Mouse (Mus musculus): ENCODE data around the gene Olfr1293-ps. TPM values are rescaled to one million over a fixed set of nuclear protein-coding genes. Genes with fewer than 3 reads are reported as not detected.

Olfr1293-ps gene
- not detected in 2 replicates for total RNA-seq (2017)

GRCm38 (mm10) chr2:111524903-111525302 lies at the start of gene Olfr1293-ps:
TSS of gene Olfr1293-ps (plus strand) at chr2:111525203.
- ATAC-seq (ENCODE audit: extremely low read depth, insufficient number of reproducible peaks, low FRiP score, poor library complexity, severe bottlenecking): no peak

GRCm38 (mm10) chr2:111480519-111480918 lies 44.5 kb upstream of the Olfr1293-ps start, which contains the start of gene Olfr1289:
TSS of gene Olfr1289 (plus strand) at chr2:111480819.
- no peak for ATAC-seq (ENCODE audit: extremely low read depth, insufficient number of reproducible peaks, low FRiP score, poor library complexity, severe bottlenecking)

GRCm38 (mm10) chr2:111493729-111494128 lies 31.3 kb upstream of the Olfr1293-ps start, which contains the start of gene Olfr1290:
TSS of gene Olfr1290 (minus strand) at chr2:111493829.
- no peak for ATAC-seq (ENCODE audit: extremely low read depth, insufficient number of reproducible peaks, low FRiP score, poor library complexity, severe bottlenecking)

- ATAC-seq (ENCODE audit: extremely low read depth, insufficient number of reproducible peaks, low FRiP score, poor library complexity, severe bottlenecking): no peak
Measured at GRCm38 (mm10) chr2:111496880-111497279, 28.1 kb upstream of the Olfr1293-ps start, which contains the start of gene Olfr1291-ps1. TSS of gene Olfr1291-ps1 (plus strand) at chr2:111497180.

- ATAC-seq (ENCODE audit: extremely low read depth, insufficient number of reproducible peaks, low FRiP score, poor library complexity, severe bottlenecking): no peak
Measured at GRCm38 (mm10) chr2:111517451-111517850, 7.6 kb upstream of the Olfr1293-ps start.

- ATAC-seq (ENCODE audit: extremely low read depth, insufficient number of reproducible peaks, low FRiP score, poor library complexity, severe bottlenecking): no peak
Measured at GRCm38 (mm10) chr2:111540191-111540590, 15.2 kb downstream of the Olfr1293-ps start, which contains the start of gene Olfr1294. TSS of gene Olfr1294 (minus strand) at chr2:111540291.

- ATAC-seq (ENCODE audit: extremely low read depth, insufficient number of reproducible peaks, low FRiP score, poor library complexity, severe bottlenecking): no peak
Measured at GRCm38 (mm10) chr2:111569581-111569980, 44.6 kb downstream of the Olfr1293-ps start, which contains the start of gene Olfr1295. TSS of gene Olfr1295 (minus strand) at chr2:111569681.

Other genes with a start within 250 kb of the Olfr1293-ps start
- gene Olfr1278, start 235.1 kb upstream of the Olfr1293-ps start, total RNA-seq (2017): 0.58 TPM in 1 of 2 replicates, not detected in the other
- gene Olfr1279, start 224.6 kb upstream of the Olfr1293-ps start, total RNA-seq (2017): not detected in 2 replicates
- 0.12 TPM in 1 of 2 replicates, not detected in the other for gene Olfr1280, start 211.2 kb upstream of the Olfr1293-ps start, total RNA-seq (2017)
- gene Olfr1281, start 198.7 kb upstream of the Olfr1293-ps start, total RNA-seq (2017): not detected in 2 replicates
- gene Olfr1282, start 189.1 kb upstream of the Olfr1293-ps start, total RNA-seq (2017): not detected in 2 replicates
- gene Olfr1283, start 158.4 kb upstream of the Olfr1293-ps start, total RNA-seq (2017): not detected in 2 replicates
- gene Olfr1284, start 149.7 kb upstream of the Olfr1293-ps start, total RNA-seq (2017): not detected in 2 replicates
- not detected in 2 replicates for gene Olfr1286, start 102.1 kb upstream of the Olfr1293-ps start, total RNA-seq (2017)
- not detected in 2 replicates for gene Olfr1287, start 76.1 kb upstream of the Olfr1293-ps start, total RNA-seq (2017)
- gene Olfr1288, start 51.1 kb upstream of the Olfr1293-ps start, total RNA-seq (2017): not detected in 2 replicates
- not detected in 2 replicates for gene Olfr1289, start 44.4 kb upstream of the Olfr1293-ps start, total RNA-seq (2017)
- gene Olfr1290, start 31.4 kb upstream of the Olfr1293-ps start, total RNA-seq (2017): not detected in 2 replicates
- not detected in 2 replicates for gene Olfr1291-ps1, start 28.0 kb upstream of the Olfr1293-ps start, total RNA-seq (2017)
- gene Olfr1294, start 15.1 kb downstream of the Olfr1293-ps start, total RNA-seq (2017): not detected in 2 replicates
- gene Olfr1295, start 44.5 kb downstream of the Olfr1293-ps start, total RNA-seq (2017): 0.12 TPM in 1 of 2 replicates, not detected in the other
- gene Olfr1297, start 101.3 kb downstream of the Olfr1293-ps start, total RNA-seq (2017): not detected in 2 replicates
- gene Olfr1298, start 124.0 kb downstream of the Olfr1293-ps start, total RNA-seq (2017): not detected in 2 replicates
- gene Olfr1299, start 136.2 kb downstream of the Olfr1293-ps start, total RNA-seq (2017): not detected in 2 replicates
- gene Olfr1301, start 225.8 kb downstream of the Olfr1293-ps start, total RNA-seq (2017): not detected in 2 replicates